Mouse (Mus musculus) right cerebral cortex, postnatal 25 days (tissue): ENCODE results near the gene Smad6.

Experiments used
- DNase-seq: peaks from one replicate; pipeline ENCODE4 v3.0.0; 2022

Smad6 gene

GRCm38 (mm10) chr9:64021319-64021850 lies 474 bp downstream of the Smad6 start:
- DNase-seq: no peak

- DNase-seq: no peak
Observed at GRCm38 (mm10) chr9:64020606-64021318, 1.1 kb downstream of the Smad6 start.

GRCm38 (mm10) chr9:64020171-64020605 lies 1.7 kb downstream of the Smad6 start:
- DNase-seq: no peak

DNA sequence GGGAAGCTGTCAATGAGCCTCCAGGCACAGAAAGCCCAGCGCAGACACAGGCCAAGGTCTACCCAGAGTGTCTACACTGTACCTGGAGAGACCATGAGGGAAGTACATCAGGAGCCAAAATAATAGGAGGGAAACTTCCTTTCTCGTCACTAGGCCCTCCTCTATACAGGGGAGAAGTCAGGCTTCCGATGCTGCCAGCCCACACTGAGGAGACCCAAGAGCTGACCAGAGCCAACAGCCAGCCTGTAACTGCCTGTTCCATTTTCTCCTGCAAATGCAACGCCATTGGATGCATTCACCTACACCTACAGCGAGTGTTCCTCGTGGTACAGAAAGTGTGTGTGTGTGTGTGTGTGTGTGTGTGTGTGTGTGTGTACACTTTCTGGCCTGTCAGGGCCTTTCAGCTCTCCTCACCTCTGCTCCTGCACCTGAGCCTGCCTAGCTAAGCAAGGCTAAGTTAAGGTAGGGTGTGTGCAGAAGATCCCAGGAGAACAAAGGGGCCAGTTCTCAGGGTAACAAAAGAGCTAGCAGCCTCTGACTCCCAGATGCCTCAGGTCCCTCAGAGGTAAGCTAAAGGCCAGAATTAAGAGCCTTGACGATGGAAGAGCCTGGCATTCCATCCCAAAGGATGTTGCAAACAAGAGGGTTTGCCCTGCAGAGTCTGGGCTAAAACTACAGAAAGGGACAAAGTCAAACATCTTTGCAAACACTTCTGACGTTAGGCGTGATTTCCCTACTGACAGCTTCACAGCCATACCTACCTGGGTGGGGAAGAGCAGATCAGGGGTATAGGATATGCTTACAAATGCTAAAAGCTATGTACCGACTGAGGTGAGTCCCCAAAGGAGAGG lies 2.6 kb downstream of the Smad6 start:
- DNase-seq: no peak

DNA sequence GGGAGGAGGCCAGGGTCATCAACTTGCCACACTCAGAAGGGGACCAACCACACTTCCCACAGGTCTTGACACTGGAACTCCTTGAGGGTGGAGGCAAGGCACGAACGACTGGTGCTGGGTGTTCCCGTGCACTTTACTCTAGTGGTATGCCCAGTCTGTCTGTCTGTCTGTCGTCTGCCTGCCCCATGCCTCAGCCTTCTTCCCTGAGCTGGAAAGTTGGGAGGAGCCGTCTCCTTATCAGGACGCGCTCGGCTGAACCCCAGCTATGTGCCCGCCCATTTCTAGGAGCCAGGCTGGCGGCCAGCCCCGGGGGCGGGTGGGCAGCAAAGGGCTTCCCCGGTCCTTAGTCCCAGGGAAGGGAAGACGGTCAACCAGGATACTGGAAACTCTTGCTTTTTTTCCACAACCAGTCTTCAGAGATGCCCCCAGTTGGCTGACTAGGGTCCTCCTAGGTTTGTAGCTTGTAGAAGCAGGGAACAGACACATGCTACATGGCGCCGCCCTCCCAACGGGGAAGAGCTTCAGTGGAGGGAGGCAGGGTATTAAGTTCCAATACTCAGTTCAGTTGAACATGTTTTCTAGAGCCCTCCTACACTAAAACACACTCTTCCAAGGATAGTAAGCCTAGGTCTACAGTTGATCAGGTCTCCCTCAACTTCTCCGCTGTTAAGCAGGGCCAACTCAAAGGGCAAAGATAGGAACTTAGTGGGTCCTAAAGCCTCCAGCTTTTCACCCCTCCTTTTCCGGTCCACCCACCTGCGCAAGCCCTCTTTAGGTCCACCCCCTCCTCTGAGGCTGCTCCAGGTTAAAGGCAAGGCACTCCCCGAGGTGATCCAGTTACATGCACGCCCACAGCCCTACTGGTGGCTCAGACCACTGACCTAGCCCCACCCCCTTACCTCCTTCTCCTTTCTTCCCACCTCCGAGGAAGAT lies 3.7 kb downstream of the Smad6 start:
- DNase-seq: no peak

DNA sequence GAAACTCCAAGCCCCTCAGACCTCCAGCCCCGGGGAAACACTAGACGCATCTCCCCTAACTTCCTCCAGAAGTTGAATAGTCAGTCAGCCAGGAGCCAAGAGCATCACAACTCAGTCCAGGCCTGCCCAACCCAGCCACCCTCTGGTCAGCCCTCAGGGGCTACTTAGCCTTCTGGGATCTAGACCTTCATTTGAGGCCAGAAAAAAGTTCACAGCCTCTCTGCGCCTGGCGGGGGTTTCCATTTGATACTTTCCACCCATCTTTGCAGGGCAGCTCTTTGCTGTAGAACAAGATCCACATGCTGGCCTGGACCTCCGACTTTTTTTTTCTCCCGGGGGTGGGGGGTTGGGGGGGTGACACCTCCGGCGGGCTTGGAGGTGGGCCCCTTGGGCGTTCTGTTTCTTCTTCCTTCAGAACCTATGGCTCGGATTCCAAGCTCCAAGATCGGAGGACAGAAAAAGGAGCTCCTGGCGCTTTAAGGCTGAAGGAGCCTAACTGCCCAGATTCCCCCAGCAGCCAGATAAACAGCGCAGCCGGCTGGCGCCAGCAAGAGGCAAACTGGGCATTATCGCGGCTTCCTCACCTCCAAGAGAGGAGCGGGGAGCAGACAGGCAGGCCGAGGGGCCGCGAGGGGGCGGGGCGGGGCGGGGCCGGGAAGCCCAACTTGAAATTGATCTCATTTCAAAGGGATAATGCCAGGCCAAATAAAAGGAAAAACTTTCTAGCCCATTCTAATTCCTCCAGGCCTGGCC lies 5.0 kb downstream of the Smad6 start:
- DNase-seq: no peak

GRCm38 (mm10) chr9:64016092-64016491 lies 5.8 kb downstream of the Smad6 start:
- DNase-seq: no peak

- DNase-seq: no peak
Observed at GRCm38 (mm10) chr9:64014801-64015200, 7.1 kb downstream of the Smad6 start.

DNA sequence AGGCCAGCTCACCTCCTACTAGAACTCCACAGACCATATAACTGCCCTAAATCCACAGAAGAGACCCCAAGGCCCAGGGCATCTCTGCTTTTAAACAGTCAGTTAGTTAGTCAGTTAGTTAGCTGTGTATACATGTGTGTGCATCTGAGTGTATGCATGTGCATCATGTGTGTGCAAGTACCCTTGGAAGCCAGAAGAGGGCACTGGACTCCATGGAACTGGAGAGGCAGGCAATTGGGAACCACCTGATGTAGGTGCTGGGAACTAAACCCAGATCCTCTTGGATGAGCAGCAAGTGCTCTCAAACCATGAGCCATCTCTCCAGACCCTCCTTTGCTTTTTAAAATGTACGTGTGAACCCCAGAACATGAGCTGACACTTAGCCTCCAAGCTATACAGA lies 10.5 kb downstream of the Smad6 start:
- DNase-seq: no peak

- no peak for DNase-seq
Observed at GRCm38 (mm10) chr9:64002981-64003380, 18.9 kb downstream of the Smad6 start.

- DNase-seq: no peak
Observed at GRCm38 (mm10) chr9:64001081-64001480, 20.8 kb downstream of the Smad6 start.

DNA sequence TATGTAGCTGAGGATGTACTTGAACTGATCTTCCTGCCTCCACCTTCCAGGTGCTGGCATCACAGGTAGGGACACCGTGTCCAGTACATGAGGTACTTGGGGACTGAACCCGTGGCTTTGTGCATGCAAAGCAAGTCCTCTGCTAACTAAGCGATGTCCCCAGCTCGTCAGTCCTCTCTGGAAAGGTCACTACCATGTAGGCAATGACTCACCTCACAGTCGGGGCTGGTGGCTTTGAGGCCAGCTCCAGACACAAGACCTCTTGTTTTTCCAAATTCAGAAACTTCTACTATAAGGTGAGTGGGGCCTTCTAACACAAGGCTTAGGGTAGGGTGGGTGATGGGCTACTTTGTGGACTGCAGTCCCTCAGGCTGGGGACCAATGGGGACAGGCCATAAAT lies 21.8 kb downstream of the Smad6 start:
- no peak for DNase-seq

DNA sequence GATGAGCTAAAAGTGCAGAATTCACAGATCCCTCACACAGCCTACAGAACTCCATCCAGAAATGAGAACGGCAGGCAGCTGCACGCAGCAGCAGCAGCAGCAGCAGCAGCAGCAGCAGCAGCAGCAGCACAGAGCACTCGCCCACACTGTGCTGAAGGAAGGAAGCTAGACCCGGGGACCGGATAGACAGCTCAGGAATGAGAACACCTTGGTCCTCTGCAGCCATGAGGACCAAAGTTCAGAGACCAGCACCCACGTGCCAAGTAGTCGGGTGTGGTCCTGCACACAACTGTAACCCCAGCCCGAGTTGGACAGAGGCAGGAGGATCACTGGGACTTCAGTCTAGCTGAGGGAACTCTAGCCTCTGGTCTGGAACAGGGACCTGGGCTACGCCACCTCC lies 22.7 kb downstream of the Smad6 start:
- no peak for DNase-seq

DNA sequence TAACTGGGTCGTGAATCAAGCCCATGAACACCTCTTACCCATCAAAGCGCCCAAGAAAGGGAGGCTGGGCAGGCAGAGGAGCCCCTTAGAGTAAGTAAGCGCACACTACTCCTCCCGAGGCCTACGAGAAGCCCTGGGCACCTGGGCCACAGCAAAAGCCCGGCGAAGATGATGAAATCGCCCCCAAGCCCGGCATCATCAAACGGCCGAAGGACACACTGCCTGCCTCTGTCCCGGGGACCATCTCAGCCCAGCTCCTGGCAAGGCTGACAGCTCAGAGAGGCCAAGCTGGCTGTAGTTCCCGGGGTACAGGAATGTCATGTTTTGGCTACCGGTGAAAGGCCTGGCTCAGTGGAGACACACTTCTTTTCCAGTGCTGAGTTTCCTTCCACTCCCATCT lies 23.8 kb downstream of the Smad6 start:
- no peak for DNase-seq

DNA sequence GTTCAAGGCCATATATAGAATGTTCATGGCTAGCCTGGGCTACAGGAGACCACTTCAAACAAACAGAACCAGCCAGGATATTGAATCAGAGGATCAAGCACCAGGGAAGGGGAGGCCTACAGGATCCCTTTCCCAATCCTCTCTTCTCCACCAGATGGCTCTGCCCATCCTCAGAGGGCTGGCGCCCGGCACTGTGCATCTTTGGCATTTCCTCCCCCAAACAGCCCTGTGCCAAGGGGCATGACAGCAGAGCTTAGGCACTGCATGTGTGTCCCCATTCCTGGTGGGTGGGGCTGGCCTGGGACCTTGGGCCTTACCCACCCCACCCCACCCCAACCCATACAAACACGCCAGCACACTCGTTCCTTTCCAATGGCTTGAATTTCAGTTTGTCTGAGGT lies 24.4 kb downstream of the Smad6 start:
- no peak for DNase-seq

- no peak for DNase-seq
Observed at GRCm38 (mm10) chr9:63993256-63993655, 28.6 kb downstream of the Smad6 start.

DNA sequence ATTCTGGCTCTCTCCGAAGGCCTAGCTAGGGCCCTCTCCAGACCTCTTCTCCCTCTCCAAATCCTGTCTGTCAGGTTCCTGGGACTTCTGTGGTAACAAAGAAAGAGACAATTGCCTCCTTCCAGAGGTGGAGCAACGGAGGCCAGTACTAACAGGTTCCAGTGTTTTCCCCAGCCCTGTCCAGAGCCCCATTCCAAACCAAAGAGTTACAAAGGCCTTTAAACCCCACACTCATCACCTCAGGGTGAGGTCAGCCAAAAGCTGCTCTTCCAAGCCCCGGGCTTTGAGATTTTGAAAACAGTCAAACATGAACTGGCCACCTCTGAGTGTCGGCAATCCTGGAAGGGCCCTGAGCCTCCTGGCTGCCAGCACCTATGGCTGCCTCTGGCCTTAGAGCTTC lies 29.1 kb downstream of the Smad6 start:
- no peak for DNase-seq

DNA sequence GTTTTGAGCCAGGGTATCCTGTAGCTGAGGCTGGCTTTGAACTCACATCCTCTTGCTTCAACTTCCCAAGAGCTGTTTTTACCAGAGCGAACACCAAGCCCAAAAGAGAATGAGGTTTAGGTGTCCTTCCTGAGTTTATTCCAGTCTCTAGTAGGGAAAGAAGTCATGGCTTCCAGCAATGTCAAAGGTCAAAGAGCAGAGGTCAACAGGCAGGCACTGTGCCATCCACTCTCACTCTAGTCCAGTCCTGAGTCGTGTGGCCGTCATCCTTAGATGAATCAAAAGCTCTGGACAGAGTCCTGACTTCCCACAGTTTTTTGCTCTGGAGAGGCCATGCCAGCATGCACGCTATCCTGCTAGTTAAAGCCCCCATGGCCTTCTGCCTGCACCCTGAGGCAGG lies 30.7 kb downstream of the Smad6 start:
- no peak for DNase-seq

- no peak for DNase-seq
Observed at GRCm38 (mm10) chr9:63989641-63990040, 32.2 kb downstream of the Smad6 start.

DNA sequence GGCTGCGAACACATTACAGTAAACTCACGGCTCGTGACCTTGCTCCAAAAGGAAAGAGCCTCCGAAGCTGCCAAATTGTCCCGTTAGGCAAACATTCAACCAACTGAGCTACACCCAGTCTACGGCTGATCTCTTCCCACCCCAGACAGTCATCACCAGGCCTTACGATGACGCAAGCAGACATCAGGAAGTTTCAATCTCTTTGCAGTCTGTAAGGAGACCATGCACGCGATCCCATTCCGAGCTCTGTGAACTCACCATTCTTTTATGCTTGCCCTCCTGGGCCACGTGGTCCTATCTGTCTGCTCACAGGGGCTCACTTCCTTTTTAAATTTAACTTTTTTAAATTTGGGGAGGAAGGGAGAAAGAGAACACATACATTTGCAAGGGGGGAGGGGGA lies 32.6 kb downstream of the Smad6 start:
- DNase-seq: no peak

- DNase-seq: no peak
Observed at GRCm38 (mm10) chr9:63985125-63985524, 36.7 kb downstream of the Smad6 start.

GRCm38 (mm10) chr9:63982937-63983632 lies 38.8 kb downstream of the Smad6 start:
- no peak for DNase-seq
